In the genomic region with DNA sequence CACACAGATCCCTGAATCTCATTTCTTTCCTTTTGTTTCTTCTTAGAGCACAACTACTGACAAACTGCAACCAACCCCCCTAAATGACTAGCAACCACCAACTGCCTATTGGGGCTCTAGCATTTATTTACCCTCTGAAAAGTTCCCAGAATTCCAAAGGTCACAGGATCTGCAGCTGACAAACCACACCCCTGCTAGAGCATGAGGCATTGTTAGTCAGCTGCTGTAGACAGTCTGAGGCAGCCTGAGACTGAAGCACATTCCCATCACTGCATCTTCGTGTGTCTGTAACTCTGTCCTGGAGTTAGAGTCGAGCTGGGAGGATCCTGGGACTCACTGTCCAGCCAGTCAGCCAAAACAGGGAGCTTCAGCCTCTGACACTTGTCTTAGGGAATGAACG, we compare ENCODE assay signal across 8 mouse cellular contexts.
DNase-seq lines count a peak whose midpoint lies in the region; ATAC-seq and TF ChIP-seq lines count a peak whose summit lies in the region.
"Not testable (repeated sequence)": the region's sequence is repeated elsewhere in the genome, so short reads cannot be mapped to it uniquely, and the experiment has no call there.

No protein-coding gene starts in this region.

- H3K9ac ChIP-seq in embryonic facial prominence, embryonic 14.5 days (ENCODE audit: low read depth, low read length); intestine, embryonic 15.5 days; liver, embryonic 14.5 days (replicated peaks); stomach, postnatal 0 days (ENCODE audit: low read length): not testable (repeated sequence)

- TF ChIP-seq CTCF in liver, embryonic 14.5 days (IDR thresholded peaks at IDR 0.05; ENCODE audit: low read depth); small intestine, adult 2 months (IDR thresholded peaks at IDR 0.05; ENCODE audit: extremely low read depth, insufficient read length, insufficient replicate concordance, low read depth, low read length); stomach, postnatal 0 days (IDR thresholded peaks at IDR 0.05; ENCODE audit: low read depth): not testable (repeated sequence)

- not testable (repeated sequence) for H3K4me3 ChIP-seq in embryonic facial prominence, embryonic 14.5 days (ENCODE audit: low read depth, low read length); intestine, embryonic 15.5 days (replicated peaks); liver, embryonic 14.5 days (ENCODE audit: insufficient read depth in 1 of 2, low read depth in 2 of 2, low read length in 2 of 2); small intestine, adult 2 months (ENCODE audit: low read depth, low read length); stomach, postnatal 0 days (ENCODE audit: low read depth, low read length)

- H3K4me2 ChIP-seq in embryonic facial prominence, embryonic 14.5 days (ENCODE audit: low read depth, low read length); intestine, embryonic 15.5 days (replicated peaks); liver, embryonic 14.5 days (ENCODE audit: low read depth); stomach, postnatal 0 days (replicated peaks; ENCODE audit: low read depth): not testable (repeated sequence)

- H3K27me3 ChIP-seq in embryonic facial prominence, embryonic 14.5 days (replicated peaks; ENCODE audit: control insufficient read depth, insufficient read depth, low read length); intestine, embryonic 15.5 days (replicated peaks); liver, embryonic 14.5 days (ENCODE audit: control insufficient read depth, insufficient read depth, low read length); small intestine, adult 2 months (ENCODE audit: control insufficient read depth, insufficient read depth, low read length); stomach, postnatal 0 days (ENCODE audit: control insufficient read depth, insufficient read depth, low read length): not testable (repeated sequence)

- not testable (repeated sequence) for TF ChIP-seq EP300 in liver, embryonic 14.5 days (IDR thresholded peaks at IDR 0.05; ENCODE audit: low read depth); stomach, postnatal 0 days (optimal IDR thresholded peaks at IDR 0.05)

- not testable (repeated sequence) for TF ChIP-seq POLR2A in small intestine, adult 2 months (IDR thresholded peaks at IDR 0.05; ENCODE audit: low read depth, low read length)

- H3K36me3 ChIP-seq in embryonic facial prominence, embryonic 14.5 days (ENCODE audit: control insufficient read depth, insufficient read depth, low read length); intestine, embryonic 15.5 days; liver, embryonic 14.5 days (replicated peaks; ENCODE audit: control insufficient read depth, insufficient read depth, low read depth); small intestine, adult 2 months (ENCODE audit: control insufficient read depth, insufficient read depth, low read length); stomach, postnatal 0 days (ENCODE audit: control insufficient read depth, insufficient read depth, low read length): not testable (repeated sequence)

- 0 out of 2 replicates have a peak, but pooled peaks have one; percentile 19 for ATAC-seq in embryonic facial prominence, embryonic 14.5 days (ENCODE audit: low read depth)
- peak; percentile 49; the same call in 1 of the 2 replicates for ATAC-seq in intestine, embryonic 15.5 days
- ATAC-seq in liver, embryonic 14.5 days (ENCODE audit: insufficient read depth), result peak; percentile 51; the same call in 1 of the 2 replicates
- peak; percentile 79 for ATAC-seq in stomach, postnatal 0 days (ENCODE audit: low FRiP score, low TSS enrichment)

- H3K4me1 ChIP-seq in embryonic facial prominence, embryonic 14.5 days (ENCODE audit: control insufficient read depth, insufficient read depth, low read length); intestine, embryonic 15.5 days (replicated peaks); stomach, postnatal 0 days (replicated peaks; ENCODE audit: control insufficient read depth, insufficient read depth): not testable (repeated sequence)
- H3K4me1 ChIP-seq in liver, embryonic 14.5 days (replicated peaks; ENCODE audit: control insufficient read depth in 2 of 2, insufficient read depth in 2 of 2, low read length in 1 of 2), result peaks cover 0 to 11% of the 10 kb centered on the region in 2 experiments; a peak in 2 of 4 replicates
- peaks cover 50% of the 10 kb centered on the region for H3K4me1 ChIP-seq in small intestine, adult 2 months (ENCODE audit: control insufficient read depth, insufficient read depth, insufficient read length, low read length)

- not testable (repeated sequence) for H3K27ac ChIP-seq in embryonic facial prominence, embryonic 14.5 days (replicated peaks; ENCODE audit: low read depth, low read length); intestine, embryonic 15.5 days; liver, embryonic 14.5 days; stomach, postnatal 0 days (replicated peaks)
- H3K27ac ChIP-seq in small intestine, adult 2 months (ENCODE audit: insufficient read depth, low read depth, low read length), result peak overlapping the region; percentile 68

- WGBS in embryonic facial prominence, embryonic 14.5 days, result 82% methylated on average over 3 of the region's 3 CpGs
- WGBS in intestine, embryonic 15.5 days, result 67% methylated on average over 3 of the region's 3 CpGs
- WGBS in liver, embryonic 14.5 days (ENCODE audit: insufficient replicate concordance), result 50% methylated on average over 3 of the region's 3 CpGs
- WGBS in small intestine, adult 2 months, result 25% methylated on average over 3 of the region's 3 CpGs
- WGBS in stomach, postnatal 0 days, result 68% methylated on average over 3 of the region's 3 CpGs

- not testable (repeated sequence) for H3K9me3 ChIP-seq in embryonic facial prominence, embryonic 14.5 days (ENCODE audit: control insufficient read depth, low read length); intestine, embryonic 15.5 days; liver, embryonic 14.5 days (ENCODE audit: control insufficient read depth, low read length); stomach, postnatal 0 days (ENCODE audit: control insufficient read depth, low read length)

- peak; percentile 70 for DNase-seq in NIH3T3 (ENCODE audit: low read depth)
- not testable (repeated sequence) for DNase-seq in embryonic facial prominence, embryonic 14.5 days (ENCODE audit: low spot score); liver, embryonic 14.5 days (ENCODE audit: low read depth in 3 of 3, low spot score in 3 of 3); stomach, postnatal 0 days (ENCODE audit: low spot score)
- peak; percentile 24 to 60 for DNase-seq in kidney, adult 8-10 months
- DNase-seq in lung, postnatal 10 days, result peak; percentile 38

Comparison
In these comparisons a context has a peak if more than half of its experiments do, and no peak if none do; other contexts are left out.
1. ATAC-seq: peak in every context shown above with its lines; median percentile 79 in stomach, postnatal 0 days; 51 in liver, embryonic 14.5 days; 49 in intestine, embryonic 15.5 days; 19 in embryonic facial prominence, embryonic 14.5 days.